Mouse (Mus musculus) intestine, embryonic 15.5 days (tissue): Measurements from ENCODE around the gene Nfkbiz. TPM values are rescaled to one million over a fixed set of nuclear protein-coding genes. Genes with fewer than 3 reads are reported as not detected.

Experiments used
- ATAC-seq: fragments of 200-750 bp; cut with Nextera tagmentation; 2 replicates; pipeline ENCODE4 v1.8.0; 2017; ENCODE audit warnings: moderate TSS enrichment, moderate library complexity
- H3K27ac ChIP-seq: fragments of 300-500 bp; sonication (generic); 2 replicates; pipeline ENCODE4 v1.5.1; 2015; ENCODE audit warnings: mild to moderate bottlenecking, inconsistent platforms
- H3K27me3 ChIP-seq: fragments of 300-500 bp; sonication (generic); replicated peaks from 2 replicates; pipeline ENCODE4 v1.6.1; 2015; ENCODE audit warnings: inconsistent platforms
- H3K36me3 ChIP-seq: fragments of 300-500 bp; sonication (generic); 2 replicates; pipeline ENCODE4 v1.6.1; 2015; ENCODE audit warnings: inconsistent platforms
- H3K4me1 ChIP-seq: fragments of 300-500 bp; sonication (generic); replicated peaks from 2 replicates; pipeline ENCODE4 v1.6.1; 2015; ENCODE audit warnings: inconsistent platforms
- H3K4me2 ChIP-seq: fragments of 300-500 bp; sonication (generic); replicated peaks from 2 replicates; pipeline ENCODE4 v1.6.1; 2015; ENCODE audit warnings: mild to moderate bottlenecking, inconsistent platforms
- H3K4me3 ChIP-seq: fragments of 300-500 bp; sonication (generic); replicated peaks from 2 replicates; pipeline ENCODE4 v1.5.1; 2015; ENCODE audit warnings: inconsistent platforms
- H3K9ac ChIP-seq: fragments of 300-500 bp; sonication (generic); 2 replicates; pipeline ENCODE4 v1.6.1; 2015; ENCODE audit warnings: inconsistent platforms
- H3K9me3 ChIP-seq: fragments of 300-500 bp; sonication (generic); 2 replicates; pipeline ENCODE4 v1.6.1; 2016; ENCODE audit warnings: inconsistent platforms
- WGBS: fragments of 180-500 bp; shearing (Covaris S2); methylation state at CpG from one replicate; pipeline ENCODE4 v1.1.7; 2015; 5-methylcytosine and 5-hydroxymethylcytosine counted together
- polyA plus RNA-seq: library from polyadenylated mRNA; unstranded; fragments of >200 nt; fragmentation: Nextera tagmentation; extraction: Ambion mirVana; gene quantifications from 2 replicates; pipeline ENCODE4 v1.2.1, GENCODE M21; 2015

The Nfkbiz gene
- polyA plus RNA-seq, 1 experiment from 2014 or later = 8.7 TPM

- Histone ChIP-seq H3K4me2 (no peak overlapping the region), H3K9ac (no peak overlapping the region), H3K27ac (no peak overlapping the region), H3K4me3 (no peak overlapping the region), H3K27me3 (no peaks in the 10 kb centered on the region), H3K4me1 (no peaks in the 10 kb centered on the region), H3K9me3 (no peaks in the 10 kb centered on the region), H3K36me3 (no peaks in the 10 kb centered on the region)
- no peak for ATAC-seq
- 88% methylated on average over 13 of the region's 13 CpGs for WGBS
Measured at GRCm38 (mm10) chr16:55787385-55788072, 51.2 kb downstream of the Nfkbiz start.

DNA sequence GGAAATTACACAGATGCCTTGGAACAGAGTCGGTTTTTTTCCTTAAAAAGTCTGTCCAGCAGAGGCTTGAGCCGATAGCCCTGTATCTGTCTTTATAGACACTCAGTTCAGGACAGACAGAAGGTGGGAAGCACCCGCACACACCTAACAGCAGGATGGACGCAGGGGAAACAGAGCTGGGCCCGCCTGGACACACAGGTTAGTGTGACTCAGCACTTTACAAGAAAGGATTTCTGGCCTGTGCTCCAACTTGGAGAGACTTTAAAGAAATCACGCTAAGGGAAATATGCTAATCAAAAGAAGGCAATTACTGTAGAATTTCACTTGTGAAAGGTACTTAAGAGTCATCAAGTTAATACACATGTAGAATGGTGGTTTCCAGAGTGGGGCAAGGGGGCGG is 54.3 kb downstream of the Nfkbiz start:
- H3K4me2 ChIP-seq = no peak overlapping the region
- no peaks in the 10 kb centered on the region for H3K9me3 ChIP-seq
- H3K27me3 ChIP-seq = no peaks in the 10 kb centered on the region
- 76% methylated on average over 7 of the region's 7 CpGs for WGBS
- H3K4me1 ChIP-seq = no peaks in the 10 kb centered on the region
- H3K27ac ChIP-seq = no peak overlapping the region
- ATAC-seq = no peak
- no peak overlapping the region for H3K9ac ChIP-seq
- H3K36me3 ChIP-seq = no peaks in the 10 kb centered on the region
- no peak overlapping the region for H3K4me3 ChIP-seq

- Histone ChIP-seq H3K4me2 (no peak overlapping the region), H3K9ac (no peak overlapping the region), H3K36me3 (no peaks in the 10 kb centered on the region), H3K27ac (no peak overlapping the region), H3K4me3 (no peak overlapping the region), H3K4me1 (no peaks in the 10 kb centered on the region), H3K9me3 (no peaks in the 10 kb centered on the region), H3K27me3 (no peaks in the 10 kb centered on the region)
- WGBS = 83% methylated on average over 3 of the region's 3 CpGs
- ATAC-seq = no peak
Measured at GRCm38 (mm10) chr16:55783923-55784322, 54.8 kb downstream of the Nfkbiz start.

GRCm38 (mm10) chr16:55782911-55783310 is 55.8 kb downstream of the Nfkbiz start:
- no peaks in the 10 kb centered on the region for H3K27me3 ChIP-seq
- no peak for ATAC-seq
- no peak overlapping the region for H3K4me3 ChIP-seq
- no peak overlapping the region for H3K4me2 ChIP-seq
- H3K36me3 ChIP-seq = no peaks in the 10 kb centered on the region
- no peak overlapping the region for H3K9ac ChIP-seq
- H3K27ac ChIP-seq = no peak overlapping the region
- H3K9me3 ChIP-seq = no peaks in the 10 kb centered on the region
- H3K4me1 ChIP-seq = no peaks in the 10 kb centered on the region
- 91% methylated on average over 2 of the region's 2 CpGs for WGBS

GRCm38 (mm10) chr16:55781809-55782208 is 56.9 kb downstream of the Nfkbiz start:
- Histone ChIP-seq H3K9me3 (no peaks in the 10 kb centered on the region), H3K4me2 (no peak overlapping the region), H3K4me3 (no peak overlapping the region), H3K4me1 (no peaks in the 10 kb centered on the region), H3K9ac (no peak overlapping the region), H3K27ac (no peak overlapping the region), H3K27me3 (no peaks in the 10 kb centered on the region), H3K36me3 (no peaks in the 10 kb centered on the region)
- ATAC-seq = no peak
- WGBS = 68% methylated on average over 5 of the region's 5 CpGs

- Histone ChIP-seq H3K4me3 (no peak overlapping the region), H3K9me3 (no peaks in the 10 kb centered on the region), H3K27me3 (no peaks in the 10 kb centered on the region), H3K27ac (no peak overlapping the region), H3K36me3 (no peaks in the 10 kb centered on the region), H3K9ac (no peak overlapping the region), H3K4me2 (no peak overlapping the region), H3K4me1 (no peaks in the 10 kb centered on the region)
- no peak for ATAC-seq
- WGBS = 43% methylated on average over 5 of the region's 5 CpGs
Measured at GRCm38 (mm10) chr16:55780958-55781558, 57.6 kb downstream of the Nfkbiz start.

GRCm38 (mm10) chr16:55776329-55776728 is 62.4 kb downstream of the Nfkbiz start:
- no peaks in the 10 kb centered on the region for H3K9me3 ChIP-seq
- H3K27ac ChIP-seq = no peak overlapping the region
- H3K4me3 ChIP-seq = no peak overlapping the region
- H3K4me2 ChIP-seq = no peak overlapping the region
- H3K27me3 ChIP-seq = no peaks in the 10 kb centered on the region
- no peak for ATAC-seq
- H3K4me1 ChIP-seq = no peaks in the 10 kb centered on the region
- H3K36me3 ChIP-seq = no peaks in the 10 kb centered on the region
- WGBS = 76% methylated on average over 11 of the region's 11 CpGs
- H3K9ac ChIP-seq = no peak overlapping the region

- no peak overlapping the region for H3K4me3 ChIP-seq
- H3K36me3 ChIP-seq = no peaks in the 10 kb centered on the region
- no peak overlapping the region for H3K4me2 ChIP-seq
- H3K9me3 ChIP-seq = no peaks in the 10 kb centered on the region
- no peaks in the 10 kb centered on the region for H3K4me1 ChIP-seq
- WGBS = 68% methylated on average over 3 of the region's 3 CpGs
- ATAC-seq = no peak
- no peaks in the 10 kb centered on the region for H3K27me3 ChIP-seq
- H3K9ac ChIP-seq = no peak overlapping the region
- no peak overlapping the region for H3K27ac ChIP-seq
Measured at GRCm38 (mm10) chr16:55770247-55770646, 68.5 kb downstream of the Nfkbiz start.

Other genes with a start within 250 kb of the Nfkbiz start
- 1.3 and 1.5 TPM in 2 replicates for gene Nxpe3, start 56.4 kb upstream of the Nfkbiz start, polyA plus RNA-seq
- 5.9 and 6.7 TPM in 2 replicates for gene Cep97, start 96.0 kb upstream of the Nfkbiz start, polyA plus RNA-seq
- gene Rpl24, start 127.4 kb upstream of the Nfkbiz start, polyA plus RNA-seq = 692 and 790 TPM in 2 replicates
- gene Zbtb11, start 135.0 kb upstream of the Nfkbiz start, polyA plus RNA-seq = 14.2 and 15.3 TPM in 2 replicates
- gene Pcnp, start 190.8 kb upstream of the Nfkbiz start, polyA plus RNA-seq = 189 and 209 TPM in 2 replicates
- 26.4 and 32.3 TPM in 2 replicates for gene Trmt10c, start 198.9 kb upstream of the Nfkbiz start, polyA plus RNA-seq
- 21.3 and 21.6 TPM in 2 replicates for gene Senp7, start 209.4 kb upstream of the Nfkbiz start, polyA plus RNA-seq